Mouse (Mus musculus): Measurements from ENCODE around the gene Ppfia4.
A peak's percentile ranks its signal among the peaks of the same experiment; 100 is the strongest.

Gene Ppfia4

GRCm38 (mm10) chr1:134332770-134333271 is at the start of gene Ppfia4:
TSS of gene Ppfia4 (minus strand) at chr1:134332928.
- DNase-seq = peak in 1 of 2 experiments; percentile 55

DNA sequence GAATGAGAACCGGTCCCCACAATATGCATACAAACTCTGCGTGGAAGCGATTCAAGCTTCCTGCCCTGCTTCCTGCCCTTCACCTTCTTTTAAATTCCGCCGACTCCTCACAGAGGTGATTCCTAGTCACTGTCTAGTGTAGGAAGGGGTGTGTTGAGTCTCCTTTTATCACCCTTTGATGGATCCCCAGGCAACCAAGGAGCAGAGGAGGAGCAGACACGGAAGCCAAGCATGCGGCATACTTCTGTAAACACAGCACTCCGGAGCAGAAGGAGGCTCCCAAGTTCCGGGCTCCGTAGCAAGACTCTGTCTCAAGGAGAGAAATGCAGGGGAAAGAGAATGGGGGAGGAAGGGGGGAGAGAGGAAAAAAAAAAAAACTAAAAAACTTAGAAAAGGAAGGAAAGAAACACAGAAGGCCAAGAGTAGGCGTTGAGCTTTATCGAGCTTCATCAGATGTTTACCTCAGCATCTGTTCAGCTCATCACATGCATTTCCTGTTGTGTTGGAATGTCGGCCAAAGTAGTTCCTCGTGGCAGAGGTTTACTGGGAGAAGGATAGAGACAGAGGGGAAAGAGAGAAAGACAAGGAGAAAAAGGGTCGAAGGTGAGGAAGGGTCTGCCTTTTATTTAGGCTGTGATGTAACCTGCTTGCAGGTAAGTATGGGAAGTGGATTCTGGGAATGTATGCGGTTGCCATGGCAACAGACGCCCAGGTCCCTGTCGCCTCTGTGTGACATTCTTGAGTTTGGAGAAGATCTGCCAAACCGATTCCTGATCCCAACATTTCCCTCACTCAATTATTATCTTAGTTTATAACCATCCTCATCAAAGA is 49.3 kb upstream of the Ppfia4 start:
- DNase-seq = no peak

GRCm38 (mm10) chr1:134381051-134381450 is 48.3 kb upstream of the Ppfia4 start:
- no peak for DNase-seq

- no peak for DNase-seq
These were observed 41.4 kb upstream of the Ppfia4 start for GRCm38 (mm10) chr1:134374124-134374523.

DNA sequence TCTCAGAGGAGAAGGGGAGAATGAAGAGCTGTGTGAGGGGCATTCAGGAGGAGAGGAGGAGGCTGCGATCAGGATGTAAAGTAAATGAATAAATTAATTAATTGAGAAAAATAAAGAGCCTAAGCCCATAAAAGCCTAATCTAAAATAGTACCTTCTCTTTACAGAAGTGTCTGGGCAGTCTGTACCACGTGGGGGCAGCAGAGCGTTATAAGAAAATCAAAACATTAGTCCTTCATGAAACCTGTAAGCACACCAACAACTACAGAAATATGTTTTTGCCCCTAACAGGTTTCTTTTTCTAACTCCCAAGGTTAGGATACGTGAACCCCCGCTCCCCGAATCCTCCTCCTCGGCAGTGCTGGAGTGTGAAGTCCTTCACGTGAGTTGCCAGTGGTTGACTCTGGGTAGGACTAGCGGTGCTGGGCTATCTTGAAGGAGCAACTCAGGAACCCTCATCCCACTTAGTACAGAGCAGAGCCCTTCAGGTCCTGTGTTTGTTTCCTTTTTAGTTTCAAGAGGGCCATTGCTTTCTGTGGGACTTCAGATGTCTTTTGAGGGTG is 36.1 kb upstream of the Ppfia4 start:
- peak; percentile 68 to 87 for DNase-seq

DNA sequence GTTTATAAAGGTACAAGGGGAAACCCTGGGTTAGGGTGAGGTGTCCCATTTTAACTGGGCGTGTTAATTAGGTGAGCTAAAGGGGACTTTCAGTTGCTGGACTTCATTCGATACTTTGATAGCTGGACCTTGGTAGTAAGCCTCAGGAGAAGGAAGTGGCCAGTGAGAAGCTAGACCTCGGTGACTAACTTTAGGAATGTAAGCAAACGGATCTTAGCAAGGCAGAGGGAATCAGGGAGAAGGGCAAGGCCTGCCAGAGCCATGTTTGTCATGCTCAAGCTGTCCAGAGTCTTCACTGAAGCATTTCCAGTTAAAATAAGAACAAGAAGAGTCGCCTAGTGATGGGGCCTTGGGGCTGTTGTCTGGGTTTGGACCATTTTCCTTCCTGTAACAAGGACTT is 32.8 kb upstream of the Ppfia4 start:
- DNase-seq = no peak

DNA sequence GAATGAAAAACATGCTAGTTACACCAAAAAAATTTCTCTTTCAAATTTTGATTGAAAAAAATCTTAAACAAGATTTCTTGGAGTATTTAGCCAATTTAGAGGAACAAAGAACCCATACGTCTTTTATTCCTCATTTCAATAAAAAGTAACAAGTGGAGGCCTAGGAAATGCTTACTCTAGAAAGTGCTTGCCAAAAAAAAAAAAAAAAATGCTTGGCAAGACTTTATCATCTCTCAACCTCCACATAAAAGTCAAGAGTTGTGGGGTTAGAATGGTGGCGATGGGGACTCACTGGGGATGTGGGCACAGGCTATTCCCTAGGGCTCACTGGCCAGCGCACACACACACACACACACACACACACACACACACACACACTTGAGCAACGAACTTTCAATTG is 30.5 kb upstream of the Ppfia4 start:
- no peak for DNase-seq

DNA sequence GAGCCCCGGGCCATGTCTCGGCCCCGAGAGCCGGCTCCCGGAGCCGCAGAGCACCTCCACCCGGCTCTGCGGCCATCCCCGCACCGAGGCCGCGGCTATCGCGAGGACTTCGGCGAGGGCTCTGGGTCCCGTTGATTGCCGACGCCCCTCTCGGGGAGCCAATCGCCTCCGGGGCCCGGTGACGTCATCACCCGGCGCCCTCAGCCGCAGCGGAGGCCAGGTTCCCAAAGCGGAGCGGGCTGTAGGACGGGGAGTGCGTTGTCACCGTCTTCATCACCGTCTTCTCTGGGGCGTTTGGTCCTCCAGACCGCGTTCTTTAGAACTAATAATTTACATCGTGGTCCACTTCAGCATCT is 29.1 kb upstream of the Ppfia4 start, which contains the start of gene Tmem183a:
Gene Tmem183a, minus strand, starts transcription at position 123 of the 356 bp plus-strand sequence.
- peak; percentile 95 to 99 for DNase-seq

DNA sequence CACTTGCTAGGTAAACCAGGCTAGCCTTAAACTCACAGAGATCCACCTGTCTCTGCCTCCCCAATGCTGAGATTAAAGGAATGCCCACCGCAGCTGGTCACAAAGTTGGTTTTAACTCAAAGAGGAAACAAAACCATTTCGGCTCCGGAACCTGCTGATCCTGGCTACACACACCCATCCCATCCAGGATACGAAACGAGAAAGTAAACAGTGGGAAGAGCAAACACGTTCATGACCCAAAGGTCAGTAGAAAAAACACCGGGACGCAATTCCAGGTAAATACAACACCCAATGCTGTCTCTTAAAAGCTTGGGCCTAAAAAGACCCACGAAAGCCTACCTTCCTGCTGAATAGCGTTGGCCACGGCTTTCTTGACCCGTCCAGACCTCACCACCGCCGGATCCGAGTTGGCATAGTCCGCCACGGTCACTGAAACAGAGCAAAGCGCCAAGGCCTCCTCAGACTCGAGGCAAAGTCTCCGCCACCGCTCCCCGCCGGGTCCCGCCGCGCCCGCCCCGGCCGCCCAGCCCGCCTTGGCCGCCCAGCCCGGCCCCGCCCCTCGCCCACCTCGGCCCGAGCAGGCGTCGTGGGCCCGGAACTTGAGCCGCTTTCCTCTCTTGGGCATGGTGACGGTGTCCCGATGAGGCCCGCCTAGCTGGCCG is 28.6 kb upstream of the Ppfia4 start:
- no peak for DNase-seq

DNA sequence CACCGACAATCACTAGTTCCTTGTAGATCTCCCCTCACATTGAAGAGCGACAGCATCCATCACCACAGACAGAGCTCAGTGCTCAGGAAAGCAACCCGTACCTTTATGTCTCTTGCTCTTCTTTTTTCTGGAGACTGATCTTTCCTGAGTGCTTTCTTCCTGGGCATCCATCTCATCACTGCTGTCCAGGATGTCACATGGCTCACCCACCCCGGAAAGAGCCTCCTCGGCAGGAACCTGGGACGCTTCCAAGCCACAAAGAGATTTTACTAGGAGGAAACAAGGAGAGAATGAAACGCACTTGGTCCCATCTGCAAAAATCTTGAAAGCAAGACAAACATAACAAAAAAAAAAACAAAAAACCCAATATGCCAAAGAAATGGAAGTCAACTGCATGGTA is 27.9 kb upstream of the Ppfia4 start:
- DNase-seq = no peak

GRCm38 (mm10) chr1:134357461-134357860 is 24.7 kb upstream of the Ppfia4 start:
- DNase-seq = no peak

- peak in 1 of 2 experiments; percentile 30 for DNase-seq
These were observed 20.6 kb upstream of the Ppfia4 start for GRCm38 (mm10) chr1:134353326-134353725.

DNA sequence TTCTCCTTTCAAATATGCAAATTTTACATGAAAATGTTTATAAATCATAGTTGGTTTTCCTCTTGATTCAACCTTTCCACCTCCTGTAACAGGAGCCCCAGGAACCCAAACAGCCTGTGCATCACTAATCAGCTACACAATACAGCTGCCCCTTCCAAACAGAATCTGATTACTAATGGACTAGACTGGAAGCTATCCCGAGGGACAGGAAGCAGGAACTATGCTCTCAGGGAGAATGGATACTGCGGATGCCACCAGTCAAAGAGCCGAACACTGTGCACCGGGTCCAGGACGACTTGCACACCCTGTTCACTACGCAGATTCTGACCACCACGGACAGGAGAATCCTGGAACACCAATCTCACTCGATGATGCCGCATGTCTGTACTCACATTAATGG is 15.1 kb upstream of the Ppfia4 start:
- no peak for DNase-seq

GRCm38 (mm10) chr1:134345075-134345474 is 12.3 kb upstream of the Ppfia4 start:
- DNase-seq = no peak

DNA sequence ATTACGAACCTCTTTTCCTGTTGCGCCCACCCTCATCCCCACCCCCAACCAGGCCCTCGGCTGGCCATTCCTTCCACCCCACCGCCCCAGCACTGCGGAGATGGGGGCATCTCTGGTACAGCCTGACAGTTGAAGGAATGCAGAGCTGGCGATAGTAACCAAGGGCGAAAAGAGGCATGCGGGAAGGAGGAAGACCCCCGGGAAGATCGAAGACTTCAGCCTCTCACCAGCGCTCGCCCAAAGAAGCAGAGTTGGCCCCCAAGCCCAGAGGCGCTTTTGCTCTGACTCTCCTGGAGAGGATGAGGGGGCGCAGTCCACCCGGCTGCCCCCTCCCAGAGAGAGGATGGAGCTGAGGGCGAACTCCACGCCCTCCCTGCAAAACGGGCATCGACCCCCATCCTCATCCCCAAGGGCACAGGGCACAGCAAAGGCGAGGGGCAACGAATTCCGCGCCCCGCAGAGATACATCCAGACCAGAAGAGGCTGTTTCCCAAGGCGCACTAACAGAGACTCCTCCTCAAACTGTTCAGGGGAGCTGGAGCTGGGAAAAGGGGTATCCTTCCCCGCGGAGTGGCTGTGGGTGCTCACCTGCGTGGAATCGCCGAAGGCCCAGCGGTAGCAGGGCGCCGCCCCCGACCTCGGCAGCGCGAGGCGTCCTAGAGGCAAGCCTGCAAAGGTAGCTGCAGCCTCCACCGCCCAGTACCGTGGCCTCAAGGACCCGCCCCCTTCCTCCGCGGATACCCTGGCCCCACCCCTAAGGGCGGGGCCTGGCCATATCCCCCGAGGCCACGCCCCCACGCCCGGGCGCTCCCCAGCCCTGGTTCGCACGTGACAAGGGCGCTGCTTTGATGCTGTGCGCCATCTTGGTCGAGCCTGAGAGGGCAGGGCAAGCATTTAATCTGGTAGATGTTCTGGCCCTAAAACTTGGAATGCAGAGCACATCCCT is 11.6 kb upstream of the Ppfia4 start:
- peak; percentile 77 to 87 for DNase-seq

GRCm38 (mm10) chr1:134343567-134343966 is 10.8 kb upstream of the Ppfia4 start:
- DNase-seq = no peak

DNA sequence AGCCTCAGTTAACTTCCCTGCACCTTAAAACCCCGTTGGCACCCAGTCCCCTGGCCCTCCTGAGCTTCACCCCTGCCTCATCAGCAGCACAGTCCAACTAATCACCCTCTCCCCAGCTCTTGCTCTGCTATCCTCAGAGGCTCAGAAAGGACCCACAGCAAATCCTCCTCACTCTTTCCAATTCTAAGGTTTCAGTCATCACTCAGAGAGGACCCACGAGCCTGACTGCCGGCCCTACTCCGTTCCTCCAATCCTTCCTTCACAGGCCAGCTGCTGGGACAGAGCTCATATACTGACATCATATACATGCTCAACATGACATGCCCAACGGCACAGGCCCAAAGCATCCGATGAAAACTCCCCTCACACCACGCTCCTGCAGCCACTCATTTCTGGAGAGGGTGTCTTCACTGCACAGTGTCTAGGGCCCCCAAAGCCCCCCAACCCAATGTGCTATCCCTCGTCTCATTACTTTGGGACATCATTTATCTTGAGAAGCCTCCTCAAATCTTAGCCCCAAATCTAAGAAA is 10.1 kb upstream of the Ppfia4 start:
- no peak for DNase-seq

DNA sequence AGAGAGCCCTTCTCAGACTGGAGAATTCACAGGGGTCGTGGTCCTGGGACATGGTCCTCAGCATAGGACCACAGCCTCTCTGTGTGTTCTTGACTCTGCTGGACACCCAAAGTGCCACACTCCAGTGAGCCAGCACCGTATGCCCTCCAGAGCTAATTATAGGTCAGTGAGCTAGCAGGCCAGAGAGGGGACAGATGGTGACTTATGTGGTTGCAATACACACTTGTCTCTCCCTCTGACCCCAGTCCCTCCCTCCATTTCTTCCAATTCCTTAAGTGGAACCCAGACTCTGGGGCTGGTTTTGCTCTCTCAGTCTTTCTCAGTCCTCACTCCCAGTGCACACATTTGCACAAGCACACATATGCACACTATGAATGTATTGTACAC is 9.5 kb upstream of the Ppfia4 start:
- DNase-seq = no peak

- no peak for DNase-seq
These were observed 9.0 kb upstream of the Ppfia4 start for GRCm38 (mm10) chr1:134341641-134342277.

DNA sequence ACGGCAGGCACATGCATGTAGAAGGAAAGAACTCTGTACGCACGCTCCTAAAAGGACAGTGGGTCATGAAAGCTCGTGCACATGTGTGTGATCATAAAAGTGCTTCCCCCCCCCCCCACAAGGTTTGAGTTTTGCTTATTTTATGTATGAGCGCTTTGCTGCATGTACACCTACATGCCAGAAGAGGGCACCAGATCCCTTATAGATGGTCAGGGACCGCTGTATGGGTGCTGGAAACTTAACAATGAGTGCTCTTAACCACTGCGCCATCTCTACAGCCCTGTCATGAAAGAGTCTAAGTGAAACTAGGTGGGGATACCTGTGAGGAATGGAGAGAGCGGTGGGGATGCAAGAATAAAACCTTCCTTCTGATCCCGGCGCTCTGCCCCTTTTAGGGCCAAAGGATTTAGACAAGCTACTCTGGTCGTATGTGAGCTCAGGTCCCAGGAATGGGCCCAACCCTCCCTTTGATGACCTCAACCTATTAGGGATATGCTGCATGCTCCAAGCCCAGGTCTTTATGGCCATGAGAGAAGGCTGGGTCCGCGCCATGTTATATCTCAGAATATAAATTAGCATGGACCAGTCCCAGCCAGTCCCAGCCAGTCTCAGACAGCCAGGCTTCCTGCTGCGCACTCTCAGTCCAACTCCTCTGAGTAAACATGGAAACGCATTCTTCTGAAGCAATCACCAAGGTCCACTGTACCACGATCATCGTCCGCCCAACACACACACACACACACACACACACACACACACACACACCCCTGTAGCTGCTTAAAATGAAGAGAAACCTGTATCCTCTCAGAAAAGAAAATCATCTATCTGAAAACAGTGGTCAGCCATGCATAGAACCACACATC is 7.3 kb upstream of the Ppfia4 start:
- DNase-seq = no peak

- DNase-seq = no peak
These were observed 6.4 kb upstream of the Ppfia4 start for GRCm38 (mm10) chr1:134339162-134339561.

All from kidney, postnatal 25 days (tissue).